Mouse (Mus musculus) E14TG2a.4 (cell line): ENCODE data around the gene Lrrfip2.

ENCODE experiments used
- CTCF ChIP-seq: conservative IDR thresholded peaks from 2 replicates; pipeline ENCODE4 v1.5.1; 2014; ENCODE audit warnings: low read length
- NANOG ChIP-seq: IDR thresholded peaks from 2 replicates; pipeline ENCODE4 v1.6.1; 2014; ENCODE audit warnings: borderline replicate concordance, low read length, mixed read lengths
- POU5F1 ChIP-seq: IDR thresholded peaks from 2 replicates; pipeline ENCODE4 v1.6.1; 2014; ENCODE audit warnings: low read length, borderline replicate concordance

DNA sequence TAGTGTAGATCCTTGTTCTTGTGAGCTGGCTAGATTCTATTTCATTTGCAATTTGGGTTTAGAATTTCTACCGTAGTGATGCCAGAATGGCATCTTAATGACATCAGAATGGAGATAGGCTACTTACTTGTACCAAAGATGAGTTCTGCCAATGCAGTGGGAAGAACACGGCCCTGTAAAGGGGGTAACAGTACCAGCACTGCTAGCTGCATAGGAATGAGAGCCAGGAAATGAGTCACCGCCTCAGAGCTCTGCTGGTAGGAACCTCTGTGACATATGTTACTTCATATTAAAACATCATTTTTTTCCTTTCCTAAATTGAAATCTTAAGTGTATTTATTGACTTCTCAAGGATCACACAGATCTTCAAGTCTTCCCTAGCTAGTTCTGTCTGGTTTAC, 64.8 kb downstream of the Lrrfip2 start:
- TF ChIP-seq CTCF (no peak), POU5F1 (no peak), NANOG (no peak)
